Mouse (Mus musculus): Measurements from ENCODE around the gene Kdelr1. TPM values are rescaled to one million over a fixed set of nuclear protein-coding genes. Genes with fewer than 3 reads are reported as not detected.

Kdelr1 gene
- polyA plus RNA-seq, 1 experiment from 2014 or later, result 97.1 TPM

DNA sequence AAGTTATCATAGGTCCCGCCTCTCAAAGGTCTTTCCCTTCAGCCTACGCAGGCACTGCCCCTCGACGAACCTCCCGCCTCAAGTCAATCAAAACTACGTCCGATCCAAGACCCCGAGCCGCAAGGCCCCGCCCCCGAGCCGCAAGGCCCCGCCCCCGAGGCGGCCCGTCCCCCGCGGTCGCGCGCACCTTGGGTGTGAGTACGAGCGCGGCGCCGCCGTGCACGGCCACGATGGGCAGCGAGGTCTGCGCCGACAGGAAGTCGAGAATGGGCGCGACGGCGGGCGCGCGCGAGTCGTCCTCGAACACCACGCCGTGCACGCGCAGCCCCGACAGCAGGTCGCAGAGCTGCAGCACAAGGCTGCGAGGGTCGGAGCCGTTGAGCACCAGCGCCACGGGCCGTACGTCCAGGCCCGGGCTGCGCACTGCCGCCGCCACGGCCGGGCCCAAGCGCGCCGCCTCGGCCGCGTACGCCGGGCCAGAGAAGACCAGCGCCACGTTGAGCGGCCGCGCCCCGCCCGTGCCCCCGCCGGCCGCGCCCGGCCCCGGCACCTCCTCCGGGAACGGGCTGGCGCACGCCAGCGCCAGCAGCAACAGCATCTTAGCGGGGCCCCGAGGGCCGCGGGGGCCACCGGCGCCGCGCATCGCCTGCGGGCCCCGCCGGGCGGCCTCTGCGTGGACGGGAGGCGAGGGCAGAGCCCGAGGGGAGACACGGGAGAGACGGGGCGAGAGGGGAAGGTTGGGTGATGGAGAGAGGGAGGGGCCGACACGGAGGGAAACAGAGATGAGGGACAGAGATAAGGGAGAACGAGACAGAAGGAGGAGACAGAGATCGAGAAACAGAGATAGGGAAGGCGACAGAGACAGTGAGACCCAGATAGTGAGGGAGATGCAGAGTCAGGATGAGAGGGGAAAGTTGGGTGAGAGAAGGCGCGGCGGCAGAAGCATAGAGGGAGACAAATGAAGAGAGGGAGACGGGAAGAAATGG lies 6.4 kb upstream of the Kdelr1 start:
- Histone ChIP-seq H3K27me3 (ENCODE audit: control insufficient read depth, insufficient read depth, low read length) (peaks cover 48% of the 10 kb centered on the region), H3K27ac (replicated peaks; ENCODE audit: low read depth, low read length) (no peak overlapping the region), H3K4me3 (ENCODE audit: low read depth, low read length) (peak overlapping the region; percentile 52), H3K4me2 (ENCODE audit: low read depth, severe bottlenecking) (peak overlapping the region; percentile 83), H3K4me1 (ENCODE audit: control insufficient read depth, insufficient read depth, low read length) (peaks cover 23% of the 10 kb centered on the region), H3K9me3 (ENCODE audit: control insufficient read depth, low read length) (no peaks in the 10 kb centered on the region), H3K9ac (ENCODE audit: low read length) (peak overlapping the region; percentile 85), H3K36me3 (ENCODE audit: control insufficient read depth, insufficient read depth, low read length) (no peaks in the 10 kb centered on the region)
- DNase-seq (ENCODE audit: low spot score) (peak; percentile 94), ATAC-seq (ENCODE audit: insufficient number of reproducible peaks, low FRiP score, low TSS enrichment, low read depth) (peak; percentile 56; the same call in 1 of the 2 replicates)
- under 1% methylated on average over 100 of the region's 117 CpGs for WGBS

DNA sequence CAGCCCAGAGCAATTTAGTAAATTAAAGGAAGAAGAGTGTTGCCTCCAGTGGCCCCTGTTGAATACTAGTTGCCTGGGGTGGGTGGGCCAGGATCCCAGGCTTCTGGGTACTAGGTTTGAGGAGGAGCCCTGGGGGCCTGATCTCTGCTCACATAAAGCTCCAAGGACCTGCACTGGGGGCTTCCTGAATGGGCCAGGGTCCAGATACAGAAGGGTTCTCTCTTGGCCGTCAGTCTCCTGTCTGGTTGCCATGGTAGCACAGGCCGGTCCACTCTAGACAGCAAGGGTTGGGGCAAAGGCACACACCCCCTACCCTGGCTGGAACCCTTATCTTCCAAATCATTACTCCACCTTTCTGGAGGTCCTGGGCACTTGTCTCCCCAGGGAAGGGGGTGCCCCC lies 4.7 kb upstream of the Kdelr1 start:
- WGBS, result 22% methylated on average over 2 of the region's 2 CpGs

DNA sequence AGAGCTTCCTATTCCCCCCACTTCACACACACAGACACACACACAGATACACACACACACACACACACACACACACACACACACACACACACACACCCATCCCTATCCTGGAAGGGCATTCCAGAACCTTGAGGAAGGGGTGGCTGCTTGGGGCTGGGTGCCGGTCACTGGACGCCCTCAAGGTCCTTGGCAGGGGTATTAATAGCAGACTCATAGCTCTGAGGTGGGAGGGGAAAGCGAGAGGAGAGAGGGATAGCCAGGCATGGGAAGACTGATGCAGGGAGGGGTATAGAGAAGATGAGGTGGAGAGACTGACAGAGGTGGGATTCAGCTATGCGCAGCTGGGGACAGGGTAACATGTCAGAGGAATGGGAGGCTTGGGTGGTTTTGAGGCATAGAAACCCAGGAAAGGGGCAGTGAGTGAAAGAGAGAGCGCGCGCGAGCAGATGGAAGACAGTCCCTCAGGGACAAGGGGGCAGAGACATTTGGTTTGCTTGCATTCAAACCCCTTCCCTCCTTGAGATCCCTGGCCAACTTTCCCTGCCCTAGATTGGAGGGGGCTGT lies 3.4 kb upstream of the Kdelr1 start:
- ATAC-seq (ENCODE audit: insufficient number of reproducible peaks, low FRiP score, low TSS enrichment, low read depth), result no peak
- DNase-seq (ENCODE audit: low spot score), result no peak
- no peak overlapping the region for H3K27ac ChIP-seq (replicated peaks; ENCODE audit: low read depth, low read length)
- H3K4me3 ChIP-seq (ENCODE audit: low read depth, low read length), result no peak overlapping the region
- no peak overlapping the region for H3K4me2 ChIP-seq (ENCODE audit: low read depth, severe bottlenecking)
- no peak overlapping the region for H3K9ac ChIP-seq (ENCODE audit: low read length)
- H3K27me3 ChIP-seq (ENCODE audit: control insufficient read depth, insufficient read depth, low read length), result peaks cover 54% of the 10 kb centered on the region
- WGBS, result 10% methylated on average over 8 of the region's 8 CpGs
- H3K9me3 ChIP-seq (ENCODE audit: control insufficient read depth, low read length), result no peaks in the 10 kb centered on the region
- H3K4me1 ChIP-seq (ENCODE audit: control insufficient read depth, insufficient read depth, low read length), result peaks cover 29% of the 10 kb centered on the region
- H3K36me3 ChIP-seq (ENCODE audit: control insufficient read depth, insufficient read depth, low read length), result no peaks in the 10 kb centered on the region

More for the DNA sequence above, 4.7 kb upstream of the Kdelr1 start:
- Histone ChIP-seq H3K4me2 (ENCODE audit: low read depth, severe bottlenecking) (no peak overlapping the region), H3K4me3 (ENCODE audit: low read depth, low read length) (no peak overlapping the region), H3K9ac (ENCODE audit: low read length) (no peak overlapping the region), H3K36me3 (ENCODE audit: control insufficient read depth, insufficient read depth, low read length) (no peaks in the 10 kb centered on the region), H3K27ac (replicated peaks; ENCODE audit: low read depth, low read length) (no peak overlapping the region), H3K27me3 (ENCODE audit: control insufficient read depth, insufficient read depth, low read length) (peaks cover 54% of the 10 kb centered on the region), H3K4me1 (ENCODE audit: control insufficient read depth, insufficient read depth, low read length) (peaks cover 23% of the 10 kb centered on the region), H3K9me3 (ENCODE audit: control insufficient read depth, low read length) (no peaks in the 10 kb centered on the region)
- DNase-seq (ENCODE audit: low spot score) (no peak), ATAC-seq (ENCODE audit: insufficient number of reproducible peaks, low FRiP score, low TSS enrichment, low read depth) (no peak)

- ATAC-seq (ENCODE audit: insufficient number of reproducible peaks, low FRiP score, low TSS enrichment, low read depth), result no peak
- 3% methylated on average over 14 of the region's 14 CpGs for WGBS
- H3K4me2 ChIP-seq (ENCODE audit: low read depth, severe bottlenecking), result peak overlapping the region; percentile 55
- H3K27me3 ChIP-seq (ENCODE audit: control insufficient read depth, insufficient read depth, low read length), result peaks cover 54% of the 10 kb centered on the region
- H3K9ac ChIP-seq (ENCODE audit: low read length), result no peak overlapping the region; the same call in 1 of the 2 replicates
- no peak for DNase-seq (ENCODE audit: low spot score)
- no peak overlapping the region for H3K27ac ChIP-seq (replicated peaks; ENCODE audit: low read depth, low read length)
- H3K4me1 ChIP-seq (ENCODE audit: control insufficient read depth, insufficient read depth, low read length), result peaks cover 31% of the 10 kb centered on the region
- H3K36me3 ChIP-seq (ENCODE audit: control insufficient read depth, insufficient read depth, low read length), result peaks cover 1% of the 10 kb centered on the region; the same call in 1 of the 2 replicates
- no peaks in the 10 kb centered on the region for H3K9me3 ChIP-seq (ENCODE audit: control insufficient read depth, low read length)
- H3K4me3 ChIP-seq (ENCODE audit: low read depth, low read length), result peak overlapping the region; percentile 21
Measured at GRCm38 (mm10) chr7:45869787-45870186, 2.8 kb upstream of the Kdelr1 start.

GRCm38 (mm10) chr7:45870282-45871058 lies 2.1 kb upstream of the Kdelr1 start:
- Histone ChIP-seq H3K27ac (replicated peaks; ENCODE audit: low read depth, low read length) (no peak overlapping the region), H3K4me2 (ENCODE audit: low read depth, severe bottlenecking) (peak overlapping the region; percentile 55), H3K4me1 (ENCODE audit: control insufficient read depth, insufficient read depth, low read length) (peaks cover 31% of the 10 kb centered on the region), H3K36me3 (ENCODE audit: control insufficient read depth, insufficient read depth, low read length) (peaks cover 3% of the 10 kb centered on the region), H3K4me3 (ENCODE audit: low read depth, low read length) (peak overlapping the region; percentile 21), H3K9ac (ENCODE audit: low read length) (peak overlapping the region; percentile 27; the same call in 1 of the 2 replicates), H3K27me3 (ENCODE audit: control insufficient read depth, insufficient read depth, low read length) (peaks cover 54% of the 10 kb centered on the region), H3K9me3 (ENCODE audit: control insufficient read depth, low read length) (no peaks in the 10 kb centered on the region)
- WGBS, result 2% methylated on average over 29 of the region's 30 CpGs
- no peak for DNase-seq (ENCODE audit: low spot score)
- ATAC-seq (ENCODE audit: insufficient number of reproducible peaks, low FRiP score, low TSS enrichment, low read depth), result no peak

- Histone ChIP-seq H3K9ac (ENCODE audit: low read length) (peak overlapping the region; percentile 85), H3K9me3 (ENCODE audit: control insufficient read depth, low read length) (no peaks in the 10 kb centered on the region), H3K4me3 (ENCODE audit: low read depth, low read length) (peak overlapping the region; percentile 76), H3K4me1 (ENCODE audit: control insufficient read depth, insufficient read depth, low read length) (peaks cover 24% of the 10 kb centered on the region), H3K27me3 (ENCODE audit: control insufficient read depth, insufficient read depth, low read length) (peaks cover 35% of the 10 kb centered on the region), H3K4me2 (ENCODE audit: low read depth, severe bottlenecking) (peak overlapping the region; percentile 83), H3K36me3 (ENCODE audit: control insufficient read depth, insufficient read depth, low read length) (peaks cover 8% of the 10 kb centered on the region), H3K27ac (replicated peaks; ENCODE audit: low read depth, low read length) (peak overlapping the region; percentile 78)
- 4% methylated on average over 28 of the region's 28 CpGs for WGBS
- peak; percentile 28; the same call in 1 of the 2 replicates for ATAC-seq (ENCODE audit: insufficient number of reproducible peaks, low FRiP score, low TSS enrichment, low read depth)
- DNase-seq (ENCODE audit: low spot score), result peak; percentile 72
Measured at GRCm38 (mm10) chr7:45873061-45873947, 732 bp downstream of the Kdelr1 start.

DNA sequence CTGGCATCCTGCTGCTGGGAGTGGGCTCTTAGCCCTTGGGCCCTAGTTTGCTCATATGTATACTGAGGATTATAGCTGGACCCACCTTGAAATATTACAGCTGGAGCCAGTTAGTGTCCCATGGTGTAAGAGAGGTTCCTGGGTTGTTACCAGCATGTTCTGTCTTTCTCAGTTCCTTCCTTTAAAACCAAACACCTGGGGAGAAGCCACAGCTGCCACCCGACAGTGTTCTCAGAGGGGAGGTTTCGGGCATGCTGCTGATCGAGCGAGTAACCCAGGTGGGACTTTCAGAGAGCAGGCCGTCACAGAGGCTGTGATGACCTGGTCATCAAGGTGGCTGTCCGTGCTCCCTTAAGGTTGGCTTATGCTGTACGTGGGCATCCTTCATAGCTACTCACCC lies 4.3 kb downstream of the Kdelr1 start:
- no peak overlapping the region for H3K4me2 ChIP-seq (ENCODE audit: low read depth, severe bottlenecking)
- no peaks in the 10 kb centered on the region for H3K27me3 ChIP-seq (ENCODE audit: control insufficient read depth, insufficient read depth, low read length)
- H3K4me1 ChIP-seq (ENCODE audit: control insufficient read depth, insufficient read depth, low read length), result peaks cover 8% of the 10 kb centered on the region
- no peak for ATAC-seq (ENCODE audit: insufficient number of reproducible peaks, low FRiP score, low TSS enrichment, low read depth)
- H3K9ac ChIP-seq (ENCODE audit: low read length), result no peak overlapping the region
- WGBS, result 93% methylated on average over 7 of the region's 7 CpGs
- H3K4me3 ChIP-seq (ENCODE audit: low read depth, low read length), result no peak overlapping the region
- no peaks in the 10 kb centered on the region for H3K9me3 ChIP-seq (ENCODE audit: control insufficient read depth, low read length)
- H3K27ac ChIP-seq (replicated peaks; ENCODE audit: low read depth, low read length), result no peak overlapping the region
- H3K36me3 ChIP-seq (ENCODE audit: control insufficient read depth, insufficient read depth, low read length), result peaks cover 19% of the 10 kb centered on the region
- no peak for DNase-seq (ENCODE audit: low spot score)
